Mouse (Mus musculus) 3T3-L1 (cell line): ENCODE measurements at regions not wholly inside any gene's neighbourhood (a gene's known extent, or its start where the extent isn't known, plus 50 kb on each side); places are given as distances from the start of the nearest gene placed in this dataset.
A peak's percentile ranks its signal among the peaks of the same experiment; 100 is the strongest.
"Not testable (repeated sequence)": the region's sequence is repeated elsewhere in the genome, so short reads cannot be mapped to it uniquely, and the experiment has no call there.

Experiments
- DNase-seq: peaks from one replicate; pipeline ENCODE4 v3.0.0-alpha.2; 2015; ENCODE audit warnings: low read depth, low spot score

DNA sequence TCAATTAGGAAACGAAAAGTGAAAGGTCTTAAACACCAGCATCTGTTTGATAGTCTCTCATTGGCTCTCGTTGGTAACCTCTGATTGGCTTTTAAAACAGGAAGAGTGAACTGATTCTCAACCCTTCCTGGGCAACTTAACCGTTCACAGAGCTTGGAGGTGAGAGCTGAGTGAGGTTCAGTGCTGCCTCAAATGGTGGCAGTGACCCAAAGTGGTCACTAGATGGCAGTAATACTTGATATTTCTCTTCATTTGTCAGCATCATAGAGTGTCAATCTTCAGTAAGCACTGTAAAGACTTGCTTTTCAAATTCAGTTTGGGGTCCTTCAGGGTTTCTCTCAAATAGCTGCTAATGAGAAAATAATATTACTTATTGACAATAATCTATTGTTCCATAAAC is 321.8 kb upstream of the Gdi2 start:
- DNase-seq = peak; percentile 53

DNA sequence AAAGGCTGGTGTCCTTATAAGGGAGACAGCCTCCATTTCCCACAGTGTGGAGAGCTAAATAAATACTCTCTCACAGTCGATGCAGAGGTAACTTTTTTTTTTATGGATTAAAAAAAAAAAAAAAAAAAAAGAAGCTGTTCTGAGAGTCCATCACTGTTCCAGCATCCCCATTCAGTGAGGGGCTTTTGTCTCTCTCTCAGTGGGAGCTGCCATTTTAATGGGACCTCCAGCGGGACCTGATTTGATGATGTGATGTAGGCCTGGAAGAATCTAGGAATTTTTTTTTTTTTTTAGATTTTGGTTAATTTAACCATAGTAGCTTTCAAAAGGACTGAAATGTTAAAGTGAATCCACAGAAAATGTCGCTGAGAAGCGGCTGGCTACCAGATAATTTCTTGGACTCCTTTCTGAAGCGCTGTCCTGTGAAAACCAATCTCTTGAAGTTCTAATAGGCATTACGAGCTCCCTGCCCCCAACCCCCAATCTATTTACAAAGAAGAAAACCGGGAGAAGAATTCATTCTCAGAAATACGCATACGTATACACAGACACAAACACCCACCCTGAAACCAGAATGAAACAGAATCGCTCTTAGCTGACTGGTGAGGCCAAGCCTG is 316.8 kb upstream of the Gdi2 start:
- not testable (repeated sequence) for DNase-seq

DNA sequence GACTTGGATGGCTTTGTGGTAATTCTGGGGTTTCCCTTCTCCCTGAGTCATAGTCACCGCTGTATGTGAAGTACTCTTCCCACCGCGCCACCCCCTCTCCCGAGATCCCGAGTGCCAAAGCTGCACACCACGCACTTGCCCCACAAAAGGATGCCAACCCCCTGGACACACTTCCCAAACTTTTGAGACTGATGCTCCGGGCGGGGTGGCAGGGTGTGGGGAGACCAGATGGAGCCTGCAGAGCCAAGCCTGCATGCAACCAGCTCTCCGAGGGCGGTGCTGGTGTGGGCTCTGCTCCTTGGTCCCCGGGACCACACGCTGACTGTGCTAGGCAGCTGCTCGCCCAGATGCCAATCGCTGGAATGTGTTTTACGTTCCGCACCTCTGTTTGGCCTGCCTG is 316.2 kb upstream of the Gdi2 start:
- DNase-seq = no peak

DNA sequence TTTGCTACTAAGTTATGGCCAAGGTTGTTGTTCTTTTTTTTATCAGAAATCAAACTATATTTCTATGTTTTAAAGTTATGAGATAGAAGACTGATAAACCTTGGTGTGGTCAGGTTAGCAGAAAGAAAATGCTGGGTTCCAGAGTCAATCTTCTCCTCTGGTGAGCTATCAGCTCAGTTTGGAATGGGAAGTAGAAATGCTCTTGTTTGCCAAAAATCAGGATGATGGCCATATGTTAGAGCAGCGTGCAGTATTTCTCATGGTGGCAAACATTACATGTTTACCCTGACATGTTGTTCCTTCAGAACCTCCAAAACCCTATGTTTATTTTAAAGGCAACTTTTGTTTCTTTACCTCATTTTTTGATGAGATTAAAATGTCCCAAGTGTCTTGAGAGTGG is 279.5 kb upstream of the Gdi2 start:
- no peak for DNase-seq

DNA sequence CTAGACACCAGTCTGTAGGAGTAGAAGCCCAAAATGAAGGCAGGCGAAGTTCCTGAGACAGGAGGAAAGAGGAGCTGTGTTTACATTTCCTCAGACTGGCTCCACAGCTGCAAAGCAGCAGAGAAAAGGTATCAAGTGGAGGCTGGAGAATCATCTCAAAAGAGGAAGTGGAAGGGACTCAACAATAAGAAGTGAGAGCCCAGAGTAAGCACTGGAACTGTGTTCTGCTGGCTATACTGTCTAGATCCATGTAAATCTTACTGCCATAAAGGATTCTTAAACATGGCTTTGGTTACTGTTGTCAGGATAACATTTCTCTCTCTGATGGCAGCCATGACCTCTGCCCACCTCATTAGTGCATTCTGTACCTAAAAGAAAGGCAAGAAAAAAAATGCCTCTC is 261.7 kb upstream of the Gdi2 start:
- DNase-seq = not testable (repeated sequence)
